Mouse (Mus musculus): ENCODE data around the gene Nufip2. TPM values are rescaled to one million over a fixed set of nuclear protein-coding genes. Genes with fewer than 3 reads are reported as not detected.

Gene Nufip2
- polyA plus RNA-seq, 1 experiment from 2014 or later, result 3.9 TPM

- DNase-seq (ENCODE audit: low spot score) (no peak), ATAC-seq (replicated peaks; ENCODE audit: low FRiP score, low read depth) (no peak)
- 28% methylated on average over 2 of the region's 2 CpGs for WGBS
- no peak for TF ChIP-seq CTCF (IDR thresholded peaks at IDR 0.05; ENCODE audit: low read depth)
- no peaks in the 10 kb centered on the region for H3K9me3 ChIP-seq (replicated peaks; ENCODE audit: low read length)
- no peak overlapping the region for H3K27ac ChIP-seq
- H3K9ac ChIP-seq (ENCODE audit: low read depth, low read length), result no peak overlapping the region
- no peaks in the 10 kb centered on the region for H3K27me3 ChIP-seq (ENCODE audit: insufficient read depth, low read length)
- no peak overlapping the region for H3K4me3 ChIP-seq (replicated peaks; ENCODE audit: low read depth, low read length)
- H3K4me1 ChIP-seq (replicated peaks; ENCODE audit: insufficient read depth, low read length), result no peaks in the 10 kb centered on the region
- no peaks in the 10 kb centered on the region for H3K36me3 ChIP-seq (ENCODE audit: insufficient read depth, low read length)
- no peak overlapping the region for H3K4me2 ChIP-seq (ENCODE audit: low read length)
Measured at GRCm38 (mm10) chr11:77680018-77680417, 5.9 kb upstream of the Nufip2 start.

GRCm38 (mm10) chr11:77684896-77685295, 1.1 kb upstream of the Nufip2 start:
- H3K27ac ChIP-seq, result no peak overlapping the region
- no peak for ATAC-seq (replicated peaks; ENCODE audit: low FRiP score, low read depth)
- no peak for TF ChIP-seq CTCF (IDR thresholded peaks at IDR 0.05; ENCODE audit: low read depth)
- no peak overlapping the region for H3K4me3 ChIP-seq (replicated peaks; ENCODE audit: low read depth, low read length)
- 48% methylated on average over 2 of the region's 2 CpGs for WGBS
- H3K4me2 ChIP-seq (ENCODE audit: low read length), result no peak overlapping the region
- H3K4me1 ChIP-seq (replicated peaks; ENCODE audit: insufficient read depth, low read length), result peaks cover 8% of the 10 kb centered on the region; the same call in 1 of the 2 replicates
- H3K27me3 ChIP-seq (ENCODE audit: insufficient read depth, low read length), result no peaks in the 10 kb centered on the region
- no peak overlapping the region for H3K9ac ChIP-seq (ENCODE audit: low read depth, low read length)
- no peaks in the 10 kb centered on the region for H3K9me3 ChIP-seq (replicated peaks; ENCODE audit: low read length)
- DNase-seq (ENCODE audit: low spot score), result no peak
- H3K36me3 ChIP-seq (ENCODE audit: insufficient read depth, low read length), result no peaks in the 10 kb centered on the region

DNA sequence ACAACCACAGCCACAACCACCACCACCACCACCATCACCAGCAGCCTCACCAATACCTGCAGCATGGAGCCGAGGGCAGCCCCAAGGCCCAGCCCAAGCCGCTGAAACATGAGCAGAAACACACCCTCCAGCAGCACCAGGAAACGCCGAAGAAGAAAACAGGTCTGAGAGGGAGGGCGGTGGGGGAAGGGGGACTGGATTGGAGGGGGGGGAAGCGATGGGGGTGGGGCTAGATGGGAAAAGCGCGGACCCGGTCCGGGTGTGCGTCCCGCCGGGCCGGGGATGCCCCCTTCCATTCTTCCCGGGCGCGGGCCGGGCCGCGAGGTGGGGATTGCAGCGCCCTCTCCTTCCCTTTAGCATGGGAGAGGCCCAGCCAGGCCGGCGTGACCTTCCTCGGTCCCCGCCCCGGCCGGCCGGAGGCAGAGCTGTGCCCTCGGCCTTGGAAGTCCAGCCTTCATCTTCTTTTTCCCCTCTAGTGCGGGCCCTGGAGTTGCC, 438 bp downstream of the Nufip2 start:
- WGBS, result 0% methylated on average over 24 of the region's 30 CpGs
- H3K9me3 ChIP-seq (replicated peaks; ENCODE audit: low read length), result no peaks in the 10 kb centered on the region
- H3K4me2 ChIP-seq (ENCODE audit: low read length), result peak overlapping the region; percentile 69
- peak overlapping the region; percentile 98 for H3K9ac ChIP-seq (ENCODE audit: low read depth, low read length)
- H3K4me1 ChIP-seq (replicated peaks; ENCODE audit: insufficient read depth, low read length), result peaks cover 8% of the 10 kb centered on the region; the same call in 1 of the 2 replicates
- H3K27ac ChIP-seq, result peak overlapping the region; percentile 95
- H3K36me3 ChIP-seq (ENCODE audit: insufficient read depth, low read length), result 0 out of 2 replicates have a peak, but pooled peaks cover under 1% of the 10 kb centered on the region
- TF ChIP-seq CTCF (IDR thresholded peaks at IDR 0.05; ENCODE audit: low read depth), result no peak
- peak overlapping the region; percentile 65 for H3K4me3 ChIP-seq (replicated peaks; ENCODE audit: low read depth, low read length)
- ATAC-seq (replicated peaks; ENCODE audit: low FRiP score, low read depth), result peak; percentile 55
- no peaks in the 10 kb centered on the region for H3K27me3 ChIP-seq (ENCODE audit: insufficient read depth, low read length)
- DNase-seq (ENCODE audit: low spot score), result peak; percentile 51

GRCm38 (mm10) chr11:77686841-77687540, 1.0 kb downstream of the Nufip2 start:
- H3K4me3 ChIP-seq (replicated peaks; ENCODE audit: low read depth, low read length), result peak overlapping the region; percentile 65
- H3K9ac ChIP-seq (ENCODE audit: low read depth, low read length), result peak overlapping the region; percentile 98
- DNase-seq (ENCODE audit: low spot score) (peak; percentile 86), ATAC-seq (replicated peaks; ENCODE audit: low FRiP score, low read depth) (peak; percentile 37)
- H3K27me3 ChIP-seq (ENCODE audit: insufficient read depth, low read length), result no peaks in the 10 kb centered on the region
- 0 out of 2 replicates have a peak, but pooled peaks cover 6% of the 10 kb centered on the region for H3K36me3 ChIP-seq (ENCODE audit: insufficient read depth, low read length)
- under 1% methylated on average over 52 of the region's 76 CpGs for WGBS
- H3K4me1 ChIP-seq (replicated peaks; ENCODE audit: insufficient read depth, low read length), result peaks cover 8% of the 10 kb centered on the region; the same call in 1 of the 2 replicates
- TF ChIP-seq CTCF (IDR thresholded peaks at IDR 0.05; ENCODE audit: low read depth), result no peak
- no peaks in the 10 kb centered on the region for H3K9me3 ChIP-seq (replicated peaks; ENCODE audit: low read length)
- peak overlapping the region; percentile 95 for H3K27ac ChIP-seq
- H3K4me2 ChIP-seq (ENCODE audit: low read length), result peak overlapping the region; percentile 69

GRCm38 (mm10) chr11:77687541-77688131, 1.7 kb downstream of the Nufip2 start:
- Histone ChIP-seq H3K27me3 (ENCODE audit: insufficient read depth, low read length) (no peaks in the 10 kb centered on the region), H3K36me3 (ENCODE audit: insufficient read depth, low read length) (peaks cover 12% of the 10 kb centered on the region; the same call in 1 of the 2 replicates), H3K4me1 (replicated peaks; ENCODE audit: insufficient read depth, low read length) (peaks cover 8% of the 10 kb centered on the region; the same call in 1 of the 2 replicates), H3K4me3 (replicated peaks; ENCODE audit: low read depth, low read length) (peak overlapping the region; percentile 65), H3K4me2 (ENCODE audit: low read length) (peak overlapping the region; percentile 69), H3K9me3 (replicated peaks; ENCODE audit: low read length) (no peaks in the 10 kb centered on the region), H3K9ac (ENCODE audit: low read depth, low read length) (peak overlapping the region; percentile 98), H3K27ac (peak overlapping the region; percentile 95)
- no peak for ATAC-seq (replicated peaks; ENCODE audit: low FRiP score, low read depth)
- 1% methylated on average over 36 of the region's 40 CpGs for WGBS
- peak; percentile 82 for DNase-seq (ENCODE audit: low spot score)
- TF ChIP-seq CTCF (IDR thresholded peaks at IDR 0.05; ENCODE audit: low read depth), result no peak

DNA sequence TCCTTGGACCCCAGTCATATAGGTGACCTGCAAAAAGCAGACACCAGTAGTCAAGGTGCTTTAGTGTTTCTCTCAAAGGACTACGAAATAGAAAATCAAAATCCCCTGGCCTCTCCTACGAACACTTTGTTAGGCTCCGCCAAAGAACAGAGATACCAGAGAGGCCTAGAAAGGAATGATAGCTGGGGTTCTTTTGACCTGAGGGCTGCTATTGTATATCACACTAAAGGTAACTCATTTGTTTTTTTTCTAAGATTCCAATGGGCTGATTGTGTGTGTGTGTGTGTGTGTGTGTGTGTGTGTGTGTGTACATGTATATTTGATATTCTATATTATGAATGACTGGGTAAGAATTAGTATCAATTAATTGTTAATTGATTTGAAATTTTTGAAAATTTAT, 7.1 kb downstream of the Nufip2 start:
- DNase-seq (ENCODE audit: low spot score) (no peak), ATAC-seq (replicated peaks; ENCODE audit: low FRiP score, low read depth) (no peak)
- WGBS, result 93% methylated on average over 3 of the region's 3 CpGs
- Histone ChIP-seq H3K4me3 (replicated peaks; ENCODE audit: low read depth, low read length) (no peak overlapping the region), H3K27me3 (ENCODE audit: insufficient read depth, low read length) (no peaks in the 10 kb centered on the region), H3K9me3 (replicated peaks; ENCODE audit: low read length) (no peaks in the 10 kb centered on the region), H3K9ac (ENCODE audit: low read depth, low read length) (no peak overlapping the region), H3K27ac (no peak overlapping the region), H3K36me3 (ENCODE audit: insufficient read depth, low read length) (peaks cover 29% of the 10 kb centered on the region; the same call in 1 of the 2 replicates), H3K4me1 (replicated peaks; ENCODE audit: insufficient read depth, low read length) (peaks cover 8% of the 10 kb centered on the region; the same call in 1 of the 2 replicates), H3K4me2 (ENCODE audit: low read length) (no peak overlapping the region)
- no peak for TF ChIP-seq CTCF (IDR thresholded peaks at IDR 0.05; ENCODE audit: low read depth)

All from kidney, postnatal 0 days (tissue).